Mouse (Mus musculus): ENCODE data around the gene Ikzf3.

Ikzf3 gene

GRCm38 (mm10) chr11:98545711-98546231 lies at the start of gene Ikzf3:
Gene Ikzf3, minus strand, starts transcription at chr11:98546031.
- peak; percentile 65 for DNase-seq (ENCODE audit: extremely low spot score)

DNA sequence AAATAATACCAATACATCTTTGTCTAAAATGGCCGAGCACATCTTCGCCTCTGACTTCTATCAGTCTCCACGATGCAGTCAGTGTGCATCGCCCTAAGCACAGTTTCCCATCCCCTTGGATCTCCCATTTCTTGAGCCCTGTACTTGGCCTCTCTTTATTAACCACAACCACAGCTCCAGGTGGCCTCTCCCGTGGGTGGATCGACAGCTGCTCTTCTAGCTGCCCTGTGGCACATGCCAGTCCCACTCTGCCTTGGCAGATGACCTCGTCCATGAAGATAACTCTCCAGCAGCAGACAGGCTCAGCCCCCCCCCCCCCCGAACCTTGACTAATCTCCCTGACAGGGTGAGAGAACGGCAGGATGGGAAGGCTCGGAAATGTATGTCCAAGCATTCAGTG lies 49.6 kb upstream of the Ikzf3 start:
- no peak for DNase-seq (ENCODE audit: extremely low spot score)

DNA sequence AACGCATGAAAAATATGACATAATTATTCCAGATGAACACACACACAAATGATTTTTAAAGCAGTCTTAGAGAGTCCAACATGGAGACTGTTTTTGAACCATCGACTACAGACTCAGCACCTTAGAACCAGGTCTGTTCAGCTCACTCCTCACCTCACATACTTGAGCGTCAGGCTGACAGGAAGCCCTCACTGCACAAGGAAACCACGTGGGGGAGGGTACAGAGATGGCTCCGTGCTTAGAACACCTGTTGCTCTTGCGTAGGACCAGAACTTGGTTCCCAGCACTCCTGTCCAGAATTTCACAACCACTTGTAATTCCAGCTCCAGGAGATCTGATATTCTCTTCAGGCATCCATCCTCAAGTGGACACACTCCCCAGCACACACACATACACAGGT lies 49.2 kb upstream of the Ikzf3 start:
- DNase-seq (ENCODE audit: extremely low spot score), result no peak

- no peak for DNase-seq (ENCODE audit: extremely low spot score)
These were observed 45.0 kb upstream of the Ikzf3 start for GRCm38 (mm10) chr11:98590548-98591445.

DNA sequence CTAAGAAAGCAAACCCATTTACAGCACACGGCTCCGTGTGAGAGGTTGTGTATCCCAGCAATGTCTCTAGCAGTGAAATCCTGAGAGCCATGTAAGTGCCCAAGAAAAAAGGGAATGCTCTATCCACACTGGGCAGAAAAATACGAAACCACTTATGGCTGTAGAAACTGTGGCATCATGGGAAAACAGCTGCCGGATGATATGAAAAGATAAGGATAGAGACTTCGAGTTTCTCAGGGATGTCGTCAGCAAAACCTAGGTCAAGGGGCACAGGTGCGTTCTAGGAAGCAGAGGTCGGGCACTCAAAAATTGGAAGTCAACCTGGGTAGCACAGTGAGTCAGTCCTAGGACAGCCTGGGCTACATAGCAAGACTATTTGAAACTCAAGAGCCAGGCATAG lies 43.5 kb upstream of the Ikzf3 start:
- DNase-seq (ENCODE audit: extremely low spot score), result no peak

DNA sequence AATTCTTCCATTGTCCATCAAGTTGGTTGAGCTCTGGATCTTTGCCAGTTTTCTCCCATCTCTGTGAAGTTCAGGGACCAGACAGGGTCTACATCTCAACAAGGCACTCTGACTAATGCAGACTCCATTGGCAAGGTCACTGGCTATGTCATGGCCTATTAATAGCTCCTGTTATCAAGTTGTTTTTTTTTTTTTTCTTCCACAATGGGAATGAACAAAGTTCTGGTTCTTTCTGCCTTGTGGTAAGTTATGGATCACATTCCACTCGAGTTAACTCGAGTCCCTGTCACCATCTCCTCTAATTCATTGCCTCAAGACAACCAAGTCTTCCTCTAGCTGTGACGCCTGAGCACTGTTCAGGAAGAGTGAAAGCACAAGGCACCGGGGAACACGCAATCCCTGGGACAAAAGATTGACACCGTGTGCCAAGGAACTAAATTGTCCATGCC lies 43.0 kb upstream of the Ikzf3 start:
- no peak for DNase-seq (ENCODE audit: extremely low spot score)

DNA sequence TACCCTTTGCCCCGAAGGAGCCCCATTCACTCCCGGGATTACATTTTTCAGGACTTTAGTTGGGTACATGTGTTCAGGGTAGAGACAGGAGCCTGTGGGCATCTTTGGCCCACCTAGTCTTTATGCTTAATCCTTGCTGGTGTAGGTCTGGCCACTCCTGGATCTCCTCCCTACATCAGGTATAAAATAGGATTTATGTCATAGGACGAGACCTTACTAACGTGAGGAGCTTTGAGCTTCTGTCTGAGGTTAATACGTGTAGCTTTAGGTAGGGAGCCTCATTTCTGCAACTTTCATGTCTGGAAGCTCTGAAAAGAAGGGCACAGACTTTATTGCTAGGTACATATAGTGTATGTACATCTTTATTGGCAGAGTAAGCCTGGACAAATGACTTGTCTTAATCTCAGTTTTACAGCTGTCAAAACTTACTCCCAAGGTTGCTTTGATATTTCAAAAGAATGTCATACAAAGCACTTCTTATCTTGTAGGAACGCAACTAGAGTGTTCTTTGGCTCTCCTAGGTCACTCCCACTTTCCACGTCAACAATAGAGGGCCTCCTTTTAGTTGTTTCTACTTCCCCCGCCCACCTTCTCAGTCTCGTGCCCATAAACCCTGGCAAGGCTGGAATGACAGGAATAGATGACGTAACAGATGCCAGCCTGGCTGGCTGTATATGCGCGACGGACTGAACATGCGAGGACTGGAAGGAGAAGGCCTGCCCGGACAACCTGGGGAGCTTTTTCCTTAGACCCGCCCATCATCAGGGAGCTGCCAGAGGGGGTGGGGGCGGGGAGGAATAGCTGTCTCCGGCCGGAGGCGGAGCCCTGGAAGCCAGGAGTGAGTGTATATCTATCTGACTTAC lies 42.1 kb upstream of the Ikzf3 start:
- peak; percentile 81 for DNase-seq (ENCODE audit: extremely low spot score)

GRCm38 (mm10) chr11:98586892-98587563 lies 41.2 kb upstream of the Ikzf3 start, which contains the start of gene Ormdl3:
Gene Ormdl3, minus strand, starts transcription at chr11:98587368.
- peak; percentile 98 for DNase-seq (ENCODE audit: extremely low spot score)

DNA sequence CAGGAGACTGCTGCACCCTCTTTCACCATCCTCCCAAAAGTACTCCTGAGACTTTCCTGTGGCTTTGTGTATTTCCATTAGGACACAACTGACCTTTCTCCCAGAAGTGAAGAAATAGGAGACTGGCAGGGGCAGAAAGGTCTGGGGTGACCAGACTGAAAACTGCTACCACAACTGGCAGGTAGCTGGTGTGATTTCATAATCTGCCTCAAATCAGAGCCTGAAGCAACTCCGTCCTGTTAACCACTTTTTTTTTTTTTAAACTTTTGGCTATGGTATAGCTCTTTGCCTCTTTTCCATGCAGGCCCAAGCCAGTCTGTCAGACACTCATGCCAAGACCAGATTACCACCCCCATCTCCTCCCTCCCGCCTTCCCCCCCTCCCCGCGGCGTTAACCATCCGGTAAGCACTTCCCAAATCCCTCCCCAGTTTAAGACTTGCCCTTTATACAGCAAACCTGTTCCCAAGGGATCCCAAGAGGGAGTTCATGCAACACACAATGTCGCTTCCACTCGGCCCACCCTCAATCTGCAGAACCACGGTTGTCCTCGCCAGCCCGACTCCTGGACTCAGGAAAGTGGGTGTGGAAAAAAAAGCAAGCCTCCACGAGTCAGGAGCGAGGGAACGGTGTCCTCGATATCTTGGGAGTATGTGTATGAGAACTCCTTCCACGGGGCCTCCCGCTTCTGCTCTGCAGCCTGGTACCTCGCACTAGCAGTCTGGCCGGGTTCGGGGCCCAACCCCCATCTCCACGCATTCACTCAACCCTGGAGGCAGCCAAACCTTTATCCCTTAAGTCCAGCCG lies 40.5 kb upstream of the Ikzf3 start:
- DNase-seq (ENCODE audit: extremely low spot score), result no peak

GRCm38 (mm10) chr11:98584629-98585177 lies 38.9 kb upstream of the Ikzf3 start:
- no peak for DNase-seq (ENCODE audit: extremely low spot score)

- no peak for DNase-seq (ENCODE audit: extremely low spot score)
These were observed 38.3 kb upstream of the Ikzf3 start for GRCm38 (mm10) chr11:98584146-98584545.

DNA sequence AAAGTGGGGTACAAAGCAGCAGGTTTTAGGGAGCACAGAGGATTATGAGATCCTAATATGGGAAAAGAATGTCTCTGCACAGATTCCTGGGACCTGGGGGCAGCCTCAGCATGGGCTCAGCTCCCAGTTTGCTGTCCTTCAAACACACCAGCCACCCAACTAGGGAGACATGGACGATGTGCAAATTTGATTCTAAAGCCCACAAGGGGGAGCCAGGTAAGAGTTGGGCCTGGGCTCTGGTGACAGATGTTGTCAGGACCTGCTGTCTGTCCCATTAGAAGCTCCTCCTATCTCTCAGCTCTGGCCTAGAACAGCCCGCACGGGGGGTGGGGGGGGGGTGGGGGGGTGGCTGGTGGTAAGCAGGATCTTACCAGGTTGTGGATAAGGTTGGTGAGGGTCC lies 37.7 kb upstream of the Ikzf3 start:
- no peak for DNase-seq (ENCODE audit: extremely low spot score)

DNA sequence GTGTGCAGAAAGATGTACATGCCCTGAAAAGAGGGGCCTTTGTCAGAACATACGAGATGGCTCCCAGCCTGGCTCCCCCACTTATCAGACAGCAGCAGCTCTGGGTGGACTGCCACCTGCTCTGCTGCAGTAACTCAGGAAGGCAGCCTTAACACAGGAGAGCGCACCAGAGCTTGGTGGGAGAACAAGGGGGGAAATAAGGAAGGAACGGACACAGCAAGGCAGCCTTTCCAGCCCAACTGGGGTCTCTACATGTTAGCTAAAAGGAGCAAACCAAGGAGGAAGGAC lies 37.4 kb upstream of the Ikzf3 start:
- DNase-seq (ENCODE audit: extremely low spot score), result no peak

DNA sequence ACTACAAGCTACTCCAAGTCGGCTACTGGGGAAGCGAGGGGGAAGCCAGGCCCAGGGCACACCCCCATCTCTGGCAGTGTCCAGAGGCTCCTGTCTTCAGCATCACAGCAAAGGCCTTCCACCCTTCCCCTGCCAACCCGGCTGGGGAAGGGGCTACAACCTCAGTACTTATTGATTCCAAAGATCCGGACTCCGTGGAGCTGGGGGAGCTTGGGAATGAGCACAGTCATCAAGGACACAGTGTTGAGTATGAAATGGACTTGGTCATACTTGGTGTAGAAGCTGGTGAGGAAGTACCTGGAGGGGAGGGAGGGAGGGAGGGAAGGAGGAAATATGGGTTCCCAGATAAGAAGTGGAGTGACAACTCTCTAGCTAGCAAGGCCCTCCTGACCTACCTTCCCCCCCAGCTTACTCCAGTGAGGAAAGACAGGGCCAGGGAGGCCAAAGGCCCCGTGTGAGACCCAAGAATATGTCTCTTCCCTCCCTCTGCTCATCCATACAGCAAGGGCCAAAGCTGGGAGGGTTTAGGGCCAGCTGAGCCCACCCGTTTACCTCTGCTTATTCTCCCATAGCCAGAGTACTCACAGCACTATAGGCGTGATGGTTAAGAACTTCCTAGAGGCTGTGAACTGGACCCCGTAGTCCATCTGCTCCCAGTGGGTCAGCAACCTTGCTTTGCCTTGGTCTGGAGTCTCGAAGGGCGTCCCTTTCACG lies 36.9 kb upstream of the Ikzf3 start:
- no peak for DNase-seq (ENCODE audit: extremely low spot score)

GRCm38 (mm10) chr11:98582030-98582388 lies 36.2 kb upstream of the Ikzf3 start:
- no peak for DNase-seq (ENCODE audit: extremely low spot score)

DNA sequence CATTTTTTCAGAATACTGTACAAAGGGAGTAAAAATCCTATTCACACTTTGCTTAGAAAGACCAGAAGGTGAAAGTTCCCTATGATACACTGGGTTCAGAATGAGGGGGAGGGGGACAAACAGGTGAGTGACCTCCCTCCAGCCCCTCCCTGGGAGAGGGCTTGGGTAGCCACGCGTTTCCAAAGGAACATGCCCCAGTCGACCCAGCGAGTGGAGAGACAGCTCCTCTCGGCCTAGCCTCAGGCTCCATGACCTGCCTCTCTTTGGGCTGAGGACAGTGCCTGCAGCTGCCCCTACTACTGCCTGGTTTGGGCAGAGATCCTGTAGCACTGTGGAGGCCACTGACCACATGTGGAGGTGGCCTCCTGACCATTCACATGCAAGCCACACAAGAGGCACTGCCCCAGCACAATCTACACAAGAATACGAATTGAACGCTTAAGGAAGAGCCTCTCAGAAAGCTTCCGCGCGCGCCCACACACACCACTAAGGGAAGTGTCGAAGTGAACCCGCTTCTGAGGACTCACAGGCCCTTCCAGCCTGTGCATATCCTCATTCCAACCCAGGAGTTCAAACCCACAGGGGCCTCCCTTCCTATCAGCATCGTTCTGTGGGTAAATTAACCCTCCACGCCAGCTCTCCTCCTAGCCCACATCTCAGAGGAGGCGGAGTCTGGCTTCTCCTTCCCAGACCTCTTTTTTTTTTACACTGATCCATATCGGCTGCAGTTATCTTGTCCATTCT lies 35.6 kb upstream of the Ikzf3 start:
- DNase-seq (ENCODE audit: extremely low spot score), result no peak

DNA sequence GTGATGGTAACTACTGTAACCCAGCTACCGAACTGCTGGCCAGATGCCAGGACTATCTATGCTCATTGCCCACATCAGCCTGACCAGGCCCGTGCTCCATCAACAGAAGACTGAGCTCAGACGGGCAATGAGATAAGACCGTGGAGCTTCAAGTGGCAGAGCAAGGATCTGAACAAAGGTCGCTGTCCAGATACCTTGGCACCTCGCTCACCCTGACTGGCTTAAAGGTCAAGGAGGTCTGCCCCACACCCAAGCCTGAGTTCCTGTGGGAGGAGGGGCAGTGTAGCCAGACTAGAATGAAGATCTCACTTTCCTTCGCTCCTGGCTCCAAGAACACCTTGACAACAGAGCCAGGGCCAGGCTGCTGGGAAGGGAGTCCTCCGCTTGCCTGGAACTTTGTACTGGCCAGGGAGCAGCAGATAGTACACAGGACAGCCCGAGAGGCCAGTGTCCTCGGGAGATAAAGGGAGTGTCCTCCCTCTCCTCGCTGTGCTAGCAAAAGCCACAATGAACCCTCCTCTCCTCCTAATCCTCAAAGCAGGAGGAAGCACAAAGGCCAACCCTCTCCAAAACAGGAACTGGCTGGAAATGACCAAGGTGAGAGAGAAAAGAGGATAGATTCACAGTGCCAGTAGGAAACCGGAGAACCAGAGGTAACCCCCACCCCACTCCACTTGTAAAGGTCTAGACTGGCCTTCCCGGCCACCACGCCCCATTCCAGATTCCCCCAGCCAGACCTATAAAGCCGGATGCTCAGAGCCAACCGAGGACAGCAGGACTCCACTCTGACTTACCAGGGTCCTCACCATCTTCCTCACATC lies 34.7 kb upstream of the Ikzf3 start:
- DNase-seq (ENCODE audit: extremely low spot score), result no peak

DNA sequence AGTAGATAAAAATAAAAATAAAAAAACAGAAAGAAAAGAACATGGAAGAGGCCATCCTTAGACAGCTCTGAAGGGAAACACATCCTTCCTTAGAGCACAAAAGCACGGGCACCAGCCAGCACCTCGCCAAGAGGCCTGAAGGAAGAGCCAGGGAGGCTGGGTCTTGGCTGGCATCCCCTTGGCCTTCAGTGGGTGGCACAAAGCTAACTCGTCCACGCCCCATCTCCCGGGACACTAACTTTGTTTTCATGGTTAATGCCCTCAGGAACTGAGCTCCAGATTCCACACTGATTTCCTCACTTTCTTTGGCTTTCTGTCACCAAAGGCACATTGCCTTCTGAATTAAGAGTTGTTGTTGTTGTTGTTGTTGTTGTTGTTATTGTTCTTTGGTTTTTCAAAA lies 31.9 kb upstream of the Ikzf3 start:
- DNase-seq (ENCODE audit: extremely low spot score), result no peak

DNA sequence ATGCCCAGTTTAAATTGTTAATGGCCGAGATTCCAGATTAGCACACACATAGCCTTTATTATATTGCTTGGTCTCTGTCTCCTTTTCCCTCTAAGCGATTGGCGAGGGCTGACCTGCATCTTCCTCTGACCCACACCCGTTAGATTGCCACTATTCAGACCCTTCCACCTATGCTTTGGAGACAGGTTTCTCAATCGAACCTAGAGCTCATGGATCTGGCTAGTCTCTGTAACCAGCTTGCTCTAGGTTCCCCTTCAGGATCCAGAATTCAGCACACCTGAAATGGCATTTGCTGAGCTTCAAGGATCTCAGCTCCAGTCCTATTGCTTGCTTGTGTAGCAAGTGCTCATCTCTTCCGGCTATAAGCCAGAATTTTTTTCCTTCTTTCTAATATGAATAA lies 23.6 kb upstream of the Ikzf3 start:
- DNase-seq (ENCODE audit: extremely low spot score), result no peak
